Mouse (Mus musculus) heart, postnatal 0 days (tissue): ENCODE data around the gene Lmbr1.

Source experiments
- CTCF ChIP-seq: IDR thresholded peaks from 2 replicates; pipeline ENCODE4 v1.5.1; 2016; ENCODE audit warnings: antibody characterized with exemption, control low read depth, low read depth
- EP300 ChIP-seq: IDR thresholded peaks from 2 replicates; pipeline ENCODE4 v1.6.1; 2016; ENCODE audit warnings: antibody characterized with exemption, low read depth

DNA sequence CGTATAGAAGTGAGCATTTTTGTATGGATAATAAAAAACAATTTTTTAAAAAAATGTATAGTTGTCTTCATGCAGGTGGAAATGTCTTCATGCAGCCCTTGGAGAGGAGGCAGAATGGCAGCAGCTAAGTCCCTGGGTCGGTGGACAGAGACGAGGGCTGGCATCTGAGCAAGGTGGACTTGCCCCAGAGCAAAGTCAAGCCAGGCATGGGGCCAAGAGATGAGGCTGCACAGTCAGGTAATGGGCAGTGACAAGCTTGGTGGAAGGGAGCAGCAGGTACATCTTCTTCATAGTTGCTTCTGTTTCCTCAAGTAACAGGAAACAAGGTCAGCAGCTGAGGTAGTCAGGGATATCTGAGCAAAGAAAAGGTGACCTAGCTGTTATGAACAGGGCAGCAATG lies 97.1 kb downstream of the Lmbr1 start:
- TF ChIP-seq CTCF (no peak), EP300 (no peak)
